Mouse (Mus musculus): ENCODE data around the gene Inca1. TPM values are rescaled to one million over a fixed set of nuclear protein-coding genes. Genes with fewer than 3 reads are reported as not detected.

Inca1 gene
- polyA plus RNA-seq, 1 experiment = 5.2 TPM

- peaks cover 3% of the 10 kb centered on the region; the same call in 1 of the 2 replicates for H3K4me1 ChIP-seq (ENCODE audit: control insufficient read depth, insufficient read depth, low read length)
- no peak for TF ChIP-seq CTCF (IDR thresholded peaks at IDR 0.05; ENCODE audit: extremely low read depth, insufficient read depth, low read length)
- no peak for TF ChIP-seq POLR2A (IDR thresholded peaks at IDR 0.05; ENCODE audit: extremely low read depth, insufficient read depth, low read length)
- peak overlapping the region; percentile 100; the same call in 1 of the 2 replicates for H3K4me3 ChIP-seq (ENCODE audit: insufficient read depth, low read length)
- H3K27ac ChIP-seq (ENCODE audit: insufficient read depth, low read length) = no peak overlapping the region
Measured at GRCm38 (mm10) chr11:70652029-70652883, 47.7 kb downstream of the Inca1 start.

- H3K4me3 ChIP-seq (ENCODE audit: insufficient read depth, low read length) = no peak overlapping the region
- TF ChIP-seq CTCF (IDR thresholded peaks at IDR 0.05; ENCODE audit: extremely low read depth, insufficient read depth, low read length) (no peak), POLR2A (IDR thresholded peaks at IDR 0.05; ENCODE audit: extremely low read depth, insufficient read depth, low read length) (no peak)
- H3K4me1 ChIP-seq (ENCODE audit: control insufficient read depth, insufficient read depth, low read length) = peaks cover 3% of the 10 kb centered on the region; the same call in 1 of the 2 replicates
- no peak overlapping the region for H3K27ac ChIP-seq (ENCODE audit: insufficient read depth, low read length)
Measured at GRCm38 (mm10) chr11:70651391-70651790, 48.6 kb downstream of the Inca1 start.

DNA sequence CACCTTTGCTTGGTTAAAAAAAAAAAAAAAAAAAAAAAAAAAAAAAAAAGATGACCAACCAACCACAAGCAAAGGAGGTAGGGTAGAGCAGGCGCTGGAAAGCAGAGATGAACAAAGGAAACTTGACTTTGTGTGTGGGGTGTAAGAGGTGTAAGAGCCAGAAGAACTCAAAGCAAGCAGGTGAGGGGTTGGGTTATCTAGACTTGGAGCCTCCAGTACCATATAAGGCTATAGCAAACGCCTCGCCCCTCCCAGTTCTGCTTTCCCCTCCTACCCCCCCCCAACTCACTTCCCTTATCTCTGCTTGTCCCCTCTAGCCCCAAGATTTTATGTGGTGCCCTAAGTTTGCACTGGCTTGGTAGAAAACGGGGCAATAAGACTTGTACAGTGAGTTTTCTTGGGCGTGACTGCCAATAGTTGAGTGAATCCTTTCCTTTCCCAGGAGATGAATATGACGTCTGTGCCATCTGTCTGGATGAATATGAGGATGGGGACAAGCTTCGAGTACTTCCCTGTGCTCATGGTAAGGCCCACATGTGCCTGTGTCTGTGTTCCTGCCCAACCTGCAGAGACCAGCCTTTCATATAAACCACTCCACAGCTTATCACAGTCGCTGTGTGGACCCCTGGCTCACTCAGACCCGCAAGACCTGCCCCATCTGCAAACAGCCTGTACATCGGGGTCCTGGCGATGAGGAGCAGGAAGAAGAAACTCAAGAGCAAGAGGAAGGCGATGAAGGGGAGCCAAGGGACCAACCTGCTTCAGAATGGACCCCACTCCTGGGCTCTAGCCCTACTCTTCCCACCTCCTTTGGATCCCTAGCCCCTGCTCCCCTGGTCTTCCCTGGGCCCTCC, 49.4 kb downstream of the Inca1 start:
- no peak overlapping the region for H3K4me3 ChIP-seq (ENCODE audit: insufficient read depth, low read length)
- peaks cover 6% of the 10 kb centered on the region for H3K4me1 ChIP-seq (ENCODE audit: control insufficient read depth, insufficient read depth, low read length)
- no peak overlapping the region for H3K27ac ChIP-seq (ENCODE audit: insufficient read depth, low read length)
- TF ChIP-seq POLR2A (IDR thresholded peaks at IDR 0.05; ENCODE audit: extremely low read depth, insufficient read depth, low read length) = no peak
- no peak for TF ChIP-seq CTCF (IDR thresholded peaks at IDR 0.05; ENCODE audit: extremely low read depth, insufficient read depth, low read length)

GRCm38 (mm10) chr11:70649185-70649734, 50.7 kb downstream of the Inca1 start:
- H3K4me3 ChIP-seq (ENCODE audit: insufficient read depth, low read length) = no peak overlapping the region
- TF ChIP-seq CTCF (IDR thresholded peaks at IDR 0.05; ENCODE audit: extremely low read depth, insufficient read depth, low read length) = no peak
- no peak for TF ChIP-seq POLR2A (IDR thresholded peaks at IDR 0.05; ENCODE audit: extremely low read depth, insufficient read depth, low read length)
- H3K27ac ChIP-seq (ENCODE audit: insufficient read depth, low read length) = no peak overlapping the region
- peaks cover 6% of the 10 kb centered on the region for H3K4me1 ChIP-seq (ENCODE audit: control insufficient read depth, insufficient read depth, low read length)

DNA sequence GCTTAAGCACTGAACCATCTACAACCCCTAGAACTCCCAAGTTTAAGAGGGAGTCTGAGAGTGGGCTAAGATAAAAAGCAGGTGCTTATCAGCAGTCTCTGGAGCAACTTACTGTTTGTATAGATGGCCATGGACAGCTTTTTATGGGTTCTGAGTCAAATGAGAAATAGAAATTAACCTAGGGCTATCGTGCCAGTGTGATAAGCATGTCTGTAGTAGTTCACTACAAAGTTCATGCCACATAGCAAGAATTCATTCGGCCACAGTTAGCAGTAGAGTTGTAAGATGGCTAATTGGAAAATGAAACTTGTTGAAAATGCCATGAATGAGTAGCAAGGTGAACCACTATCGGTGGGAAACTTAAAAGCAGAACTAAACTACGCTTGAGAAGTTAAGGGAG, 51.4 kb downstream of the Inca1 start:
- Histone ChIP-seq H3K4me1 (ENCODE audit: control insufficient read depth, insufficient read depth, low read length) (peaks cover 6% of the 10 kb centered on the region), H3K4me3 (ENCODE audit: insufficient read depth, low read length) (peak overlapping the region; percentile 74; the same call in 1 of the 2 replicates), H3K27ac (ENCODE audit: insufficient read depth, low read length) (no peak overlapping the region)
- TF ChIP-seq CTCF (IDR thresholded peaks at IDR 0.05; ENCODE audit: extremely low read depth, insufficient read depth, low read length) (no peak), POLR2A (IDR thresholded peaks at IDR 0.05; ENCODE audit: extremely low read depth, insufficient read depth, low read length) (no peak)

GRCm38 (mm10) chr11:70647716-70648420, 52.1 kb downstream of the Inca1 start:
- H3K4me1 ChIP-seq (ENCODE audit: control insufficient read depth, insufficient read depth, low read length) = peaks cover 6% of the 10 kb centered on the region
- H3K4me3 ChIP-seq (ENCODE audit: insufficient read depth, low read length) = peak overlapping the region; percentile 74
- TF ChIP-seq CTCF (IDR thresholded peaks at IDR 0.05; ENCODE audit: extremely low read depth, insufficient read depth, low read length) (no peak), POLR2A (IDR thresholded peaks at IDR 0.05; ENCODE audit: extremely low read depth, insufficient read depth, low read length) (no peak)
- H3K27ac ChIP-seq (ENCODE audit: insufficient read depth, low read length) = peak overlapping the region; percentile 74

GRCm38 (mm10) chr11:70646691-70647650, 53.0 kb downstream of the Inca1 start, which contains the start of the genes Rnf167 and Slc25a11:
Gene Rnf167 (plus strand): TSS chr11:70647235.
Gene Slc25a11 (minus strand): TSS chr11:70647479.
- H3K4me1 ChIP-seq (ENCODE audit: control insufficient read depth, insufficient read depth, low read length) = peaks cover 5% of the 10 kb centered on the region
- peak within 1 kb of the TSS; percentile 74 for H3K4me3 ChIP-seq (ENCODE audit: insufficient read depth, low read length)
- TF ChIP-seq CTCF (IDR thresholded peaks at IDR 0.05; ENCODE audit: extremely low read depth, insufficient read depth, low read length) (no peak), POLR2A (IDR thresholded peaks at IDR 0.05; ENCODE audit: extremely low read depth, insufficient read depth, low read length) (peak; percentile 66; the same call in 1 of the 2 replicates)
- H3K27ac ChIP-seq (ENCODE audit: insufficient read depth, low read length) = peak within 1 kb of the TSS; percentile 94

- H3K4me1 ChIP-seq (ENCODE audit: control insufficient read depth, insufficient read depth, low read length) = peaks cover 5% of the 10 kb centered on the region
Measured at GRCm38 (mm10) chr11:70646259-70646555, 53.7 kb downstream of the Inca1 start.

More at GRCm38 (mm10) chr11:70646259-70646555, 53.7 kb downstream of the Inca1 start:
- peak overlapping the region; percentile 74 for H3K4me3 ChIP-seq (ENCODE audit: insufficient read depth, low read length)
- H3K27ac ChIP-seq (ENCODE audit: insufficient read depth, low read length) = peak overlapping the region; percentile 94; the same call in 1 of the 2 replicates
- TF ChIP-seq POLR2A (IDR thresholded peaks at IDR 0.05; ENCODE audit: extremely low read depth, insufficient read depth, low read length) (no peak), CTCF (IDR thresholded peaks at IDR 0.05; ENCODE audit: extremely low read depth, insufficient read depth, low read length) (no peak)

Measured in cortical plate, adult 2 months (tissue).